ENCODE assay signal across 8 mouse cellular contexts in the genomic region with DNA sequence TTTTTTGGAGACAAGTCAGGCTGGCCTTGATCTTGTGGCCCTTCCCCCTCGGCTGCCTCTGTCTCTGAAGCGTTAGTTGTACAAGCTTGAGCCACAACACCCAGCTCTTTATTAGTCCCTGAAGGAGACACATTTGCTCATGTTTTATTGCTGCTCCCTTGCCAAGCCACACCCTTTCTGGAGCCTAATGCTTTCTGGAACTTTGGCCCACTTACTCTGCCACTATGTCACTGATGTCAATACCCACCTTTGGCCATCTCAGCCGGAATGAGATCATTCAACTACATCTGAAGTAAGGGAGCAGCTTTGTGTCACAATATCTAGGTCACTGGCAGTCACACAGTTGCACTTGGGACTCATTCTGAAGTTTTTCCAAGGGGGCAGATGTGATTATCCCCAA.
DNase-seq lines count a peak whose midpoint lies in the region; ATAC-seq and TF ChIP-seq lines count a peak whose summit lies in the region.

No protein-coding gene starts in this region.

- no peak overlapping the region for H3K4me3 ChIP-seq in heart, embryonic 15.5 days
- H3K4me3 ChIP-seq in liver, embryonic 14.5 days (ENCODE audit: insufficient read depth in 1 of 2, low read depth in 2 of 2, low read length in 2 of 2): peak overlapping the region in 1 of 2 experiments; percentile 48; a peak in 2 of 4 replicates
- H3K4me3 ChIP-seq in forebrain, postnatal 0 days (ENCODE audit: low read depth, low read length): no peak overlapping the region
- no peak overlapping the region for H3K4me3 ChIP-seq in layer of hippocampus, adult 2 months

- DNase-seq in 3134 (ENCODE audit: extremely low read depth, insufficient read length, low spot score): peak; percentile 44
- peak; percentile 45 for DNase-seq in adrenal gland, postnatal 25 days
- no peak for DNase-seq in liver, embryonic 14.5 days (ENCODE audit: low read depth in 3 of 3, low spot score in 3 of 3)
- DNase-seq in forebrain, postnatal 0 days: no peak
- DNase-seq in layer of hippocampus, adult 2 months (ENCODE audit: low spot score in 2 of 2): no peak
- DNase-seq in layer of hippocampus, adult 9-10 months (ENCODE audit: low spot score): no peak

- peaks cover 29% of the 10 kb centered on the region for H3K4me1 ChIP-seq in heart, embryonic 15.5 days (replicated peaks)
- H3K4me1 ChIP-seq in liver, embryonic 14.5 days (replicated peaks; ENCODE audit: control insufficient read depth in 2 of 2, insufficient read depth in 2 of 2, low read length in 1 of 2): peaks cover 54 to 58% of the 10 kb centered on the region in 2 experiments
- H3K4me1 ChIP-seq in forebrain, postnatal 0 days (ENCODE audit: insufficient read depth): no peaks in the 10 kb centered on the region

- TF ChIP-seq CTCF in liver, embryonic 14.5 days (IDR thresholded peaks at IDR 0.05; ENCODE audit: low read depth): no peak
- TF ChIP-seq CTCF in forebrain, postnatal 0 days (IDR thresholded peaks at IDR 0.05; ENCODE audit: low read depth): no peak
- no peak for TF ChIP-seq CTCF in layer of hippocampus, adult 2 months (conservative IDR thresholded peaks at IDR 0.05)

- TF ChIP-seq EP300 in liver, embryonic 14.5 days (IDR thresholded peaks at IDR 0.05; ENCODE audit: low read depth): no peak

- ATAC-seq in heart, embryonic 15.5 days (replicated peaks; ENCODE audit: insufficient number of reproducible peaks, insufficient read depth, low FRiP score, low read depth): no peak
- 0 out of 2 replicates have a peak, but pooled peaks have one; percentile 11 for ATAC-seq in liver, embryonic 14.5 days (ENCODE audit: insufficient read depth)
- ATAC-seq in forebrain, postnatal 0 days: no peak
- ATAC-seq in frontal cortex, adult (ENCODE audit: low TSS enrichment): no peak

- peak overlapping the region; percentile 32 for H3K27ac ChIP-seq in heart, embryonic 15.5 days
- H3K27ac ChIP-seq in liver, embryonic 14.5 days: peak overlapping the region; percentile 86
- H3K27ac ChIP-seq in forebrain, postnatal 0 days (ENCODE audit: low read depth, low read length): no peak overlapping the region
- H3K27ac ChIP-seq in layer of hippocampus, adult 2 months: no peak overlapping the region

- H3K9ac ChIP-seq in heart, embryonic 15.5 days: no peak overlapping the region
- peak overlapping the region; percentile 60 for H3K9ac ChIP-seq in liver, embryonic 14.5 days (replicated peaks)
- H3K9ac ChIP-seq in forebrain, postnatal 0 days: no peak overlapping the region

- H3K4me2 ChIP-seq in heart, embryonic 15.5 days: no peak overlapping the region
- H3K4me2 ChIP-seq in liver, embryonic 14.5 days (ENCODE audit: low read depth): peak overlapping the region; percentile 64
- no peak overlapping the region for H3K4me2 ChIP-seq in forebrain, postnatal 0 days (ENCODE audit: low read depth)

- H3K9me3 ChIP-seq in heart, embryonic 15.5 days (replicated peaks): no peaks in the 10 kb centered on the region
- H3K9me3 ChIP-seq in liver, embryonic 14.5 days (ENCODE audit: control insufficient read depth, low read length): no peaks in the 10 kb centered on the region
- H3K9me3 ChIP-seq in forebrain, postnatal 0 days (ENCODE audit: low read length): no peaks in the 10 kb centered on the region

- 48% methylated on average over 3 of the region's 3 CpGs for WGBS in heart, embryonic 15.5 days
- WGBS in liver, embryonic 14.5 days (ENCODE audit: insufficient replicate concordance): 60% methylated on average over 3 of the region's 3 CpGs
- 56% methylated on average over 3 of the region's 3 CpGs for WGBS in forebrain, postnatal 0 days

- H3K27me3 ChIP-seq in heart, embryonic 15.5 days: no peaks in the 10 kb centered on the region
- no peaks in the 10 kb centered on the region for H3K27me3 ChIP-seq in liver, embryonic 14.5 days (ENCODE audit: control insufficient read depth, insufficient read depth, low read length)
- H3K27me3 ChIP-seq in forebrain, postnatal 0 days (ENCODE audit: insufficient read depth, low read length): no peaks in the 10 kb centered on the region

- H3K36me3 ChIP-seq in heart, embryonic 15.5 days: no peaks in the 10 kb centered on the region
- no peaks in the 10 kb centered on the region for H3K36me3 ChIP-seq in liver, embryonic 14.5 days (replicated peaks; ENCODE audit: control insufficient read depth, insufficient read depth, low read depth)
- no peaks in the 10 kb centered on the region for H3K36me3 ChIP-seq in forebrain, postnatal 0 days (ENCODE audit: insufficient read depth)

Comparison
In these comparisons a context has a peak if more than half of its experiments do, and no peak if none do; other contexts are left out.
1. DNase-seq: peak in 3134 (single experiment) and adrenal gland, postnatal 25 days (single experiment); none in liver, embryonic 14.5 days (0 of 3), forebrain, postnatal 0 days (single experiment), layer of hippocampus, adult 2 months (0 of 2) and layer of hippocampus, adult 9-10 months (single experiment).
2. H3K27ac ChIP-seq: peak in heart, embryonic 15.5 days (single experiment) and liver, embryonic 14.5 days (single experiment); none in forebrain, postnatal 0 days (single experiment) and layer of hippocampus, adult 2 months (single experiment).